Mouse (Mus musculus) skeletal muscle tissue, adult 2 months (tissue): Measurements from ENCODE around the gene Ak4.
A peak's percentile ranks its signal among the peaks of the same experiment; 100 is the strongest.

Source experiments
- DNase-seq: peaks from one replicate; pipeline ENCODE4 v3.0.0-alpha.2; 2012; ENCODE audit warnings: low read depth, low spot score

The Ak4 gene

GRCm38 (mm10) chr4:101459358-101459757, 40.3 kb downstream of the Ak4 start:
- no peak for DNase-seq

- no peak for DNase-seq
Measured at GRCm38 (mm10) chr4:101460114-101460513, 41.0 kb downstream of the Ak4 start.

- DNase-seq, result no peak
Measured at GRCm38 (mm10) chr4:101462065-101462464, 43.0 kb downstream of the Ak4 start.

GRCm38 (mm10) chr4:101466264-101466663, 47.2 kb downstream of the Ak4 start:
- no peak for DNase-seq

GRCm38 (mm10) chr4:101469242-101469641, 50.2 kb downstream of the Ak4 start:
- no peak for DNase-seq

- no peak for DNase-seq
Measured at GRCm38 (mm10) chr4:101470543-101470942, 51.5 kb downstream of the Ak4 start.

- DNase-seq, result peak; percentile 18
Measured at GRCm38 (mm10) chr4:101472767-101473166, 53.7 kb downstream of the Ak4 start.

GRCm38 (mm10) chr4:101490320-101490917, 71.3 kb downstream of the Ak4 start:
- DNase-seq, result no peak

GRCm38 (mm10) chr4:101491704-101492103, 72.6 kb downstream of the Ak4 start:
- DNase-seq, result no peak

- no peak for DNase-seq
Measured at GRCm38 (mm10) chr4:101493611-101494197, 74.6 kb downstream of the Ak4 start.

GRCm38 (mm10) chr4:101496188-101496533, 77.1 kb downstream of the Ak4 start:
- no peak for DNase-seq

- no peak for DNase-seq
Measured at GRCm38 (mm10) chr4:101496534-101497237, 77.6 kb downstream of the Ak4 start, which contains the start of gene Dnajc6. Gene Dnajc6 (plus strand): TSS chr4:101496648.

- DNase-seq, result no peak
Measured at GRCm38 (mm10) chr4:101497336-101497735, 78.3 kb downstream of the Ak4 start.

GRCm38 (mm10) chr4:101504470-101505007, 85.5 kb downstream of the Ak4 start:
- DNase-seq, result no peak

- no peak for DNase-seq
Measured at GRCm38 (mm10) chr4:101505966-101506365, 86.9 kb downstream of the Ak4 start.

- DNase-seq, result no peak
Measured at GRCm38 (mm10) chr4:101506372-101506771, 87.3 kb downstream of the Ak4 start.

GRCm38 (mm10) chr4:101507571-101508422, 88.7 kb downstream of the Ak4 start:
- DNase-seq, result no peak

GRCm38 (mm10) chr4:101508431-101508830, 89.4 kb downstream of the Ak4 start:
- no peak for DNase-seq

GRCm38 (mm10) chr4:101508851-101509577, 89.9 kb downstream of the Ak4 start:
- DNase-seq, result no peak

GRCm38 (mm10) chr4:101510111-101510903, 91.2 kb downstream of the Ak4 start:
- no peak for DNase-seq

GRCm38 (mm10) chr4:101510904-101511210, 91.8 kb downstream of the Ak4 start:
- DNase-seq, result no peak
